Mouse (Mus musculus) kidney, embryonic 14.5 days (tissue): ENCODE data around the gene Erg. TPM values are rescaled to one million over a fixed set of nuclear protein-coding genes. Genes with fewer than 3 reads are reported as not detected.

ENCODE experiments used
- ATAC-seq: fragments of 200-750 bp; cut with Nextera tagmentation; 2 replicates; pipeline ENCODE4 v1.8.0; 2017; ENCODE audit warnings: moderate number of reproducible peaks, mild to moderate bottlenecking, moderate TSS enrichment, moderate library complexity; ENCODE audit not compliant: low FRiP score, low TSS enrichment
- H3K27ac ChIP-seq: fragments of 300-500 bp; sonication (generic); 2 replicates; pipeline ENCODE4 v1.5.1; 2014; ENCODE audit warnings: low read depth, mild to moderate bottlenecking, low read length, moderate library complexity, mixed read lengths
- H3K27me3 ChIP-seq: fragments of 300-500 bp; sonication (generic); 2 replicates; pipeline ENCODE4 v1.6.1; 2014; ENCODE audit warnings: mild to moderate bottlenecking, low read length; ENCODE audit not compliant: control insufficient read depth, insufficient read depth
- H3K36me3 ChIP-seq: fragments of 300-500 bp; sonication (generic); 2 replicates; pipeline ENCODE4 v1.6.1; 2014; ENCODE audit warnings: low read length, mixed read lengths; ENCODE audit not compliant: control insufficient read depth, insufficient read depth
- H3K4me1 ChIP-seq: fragments of 300-500 bp; sonication (generic); 2 replicates; pipeline ENCODE4 v1.6.1; 2014; ENCODE audit warnings: low read length, mixed read lengths; ENCODE audit not compliant: control insufficient read depth, insufficient read depth
- H3K4me2 ChIP-seq: fragments of 300-500 bp; sonication (generic); replicated peaks from 2 replicates; pipeline ENCODE4 v1.6.1; 2014; ENCODE audit warnings: low read depth, mild to moderate bottlenecking, low read length
- H3K4me3 ChIP-seq: fragments of 300-500 bp; sonication (generic); 2 replicates; pipeline ENCODE4 v1.5.1; 2014; ENCODE audit warnings: mild to moderate bottlenecking, low read length
- H3K9ac ChIP-seq: fragments of 300-500 bp; sonication (generic); 2 replicates; pipeline ENCODE4 v1.6.1; 2014; ENCODE audit warnings: low read depth, mild to moderate bottlenecking, low read length, moderate library complexity
- H3K9me3 ChIP-seq: fragments of 300-500 bp; sonication (generic); 2 replicates; pipeline ENCODE4 v1.6.1; 2016; ENCODE audit warnings: low read length; ENCODE audit not compliant: control insufficient read depth
- WGBS: fragments of 180-500 bp; shearing (Covaris S2); extraction: QIAGEN DNeasy Blood & Tissue Kit; methylation state at CpG from one replicate; pipeline ENCODE4 v1.1.7; 2014; 5-methylcytosine and 5-hydroxymethylcytosine counted together
- polyA plus RNA-seq: library from polyadenylated mRNA; unstranded; fragments of >200 nt; fragmentation: Nextera tagmentation; extraction: Ambion mirVana; gene quantifications from 2 replicates; pipeline ENCODE4 v1.2.1, GENCODE M21; 2014

Gene Erg
- polyA plus RNA-seq, 1 experiment from 2014 or later: 6.0 TPM

DNA sequence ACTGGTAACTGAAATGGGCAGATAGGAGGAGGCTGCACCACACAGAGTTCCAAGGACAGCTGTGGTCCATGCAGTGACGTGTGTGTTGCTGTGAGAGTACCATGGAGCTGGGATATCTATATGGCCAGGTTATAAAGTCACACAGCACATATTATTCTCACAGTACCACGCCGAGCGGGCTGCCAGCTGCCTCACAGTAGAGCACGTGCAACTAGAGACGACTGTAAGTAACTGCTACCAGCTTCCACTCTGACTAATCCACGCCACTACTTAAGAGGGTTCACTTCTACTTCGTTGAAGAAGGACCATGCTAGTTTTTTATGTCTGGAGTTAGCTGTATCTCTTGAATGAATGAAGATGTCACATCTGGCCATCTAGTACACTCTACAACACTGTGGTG is 66.9 kb downstream of the Erg start:
- no peak overlapping the region for H3K9ac ChIP-seq
- no peak overlapping the region for H3K4me2 ChIP-seq
- H3K36me3 ChIP-seq: no peaks in the 10 kb centered on the region
- 84% methylated on average over 8 of the region's 8 CpGs for WGBS
- no peaks in the 10 kb centered on the region for H3K4me1 ChIP-seq
- no peaks in the 10 kb centered on the region for H3K27me3 ChIP-seq
- H3K9me3 ChIP-seq: no peaks in the 10 kb centered on the region
- no peak overlapping the region for H3K27ac ChIP-seq
- H3K4me3 ChIP-seq: no peak overlapping the region
- no peak for ATAC-seq

DNA sequence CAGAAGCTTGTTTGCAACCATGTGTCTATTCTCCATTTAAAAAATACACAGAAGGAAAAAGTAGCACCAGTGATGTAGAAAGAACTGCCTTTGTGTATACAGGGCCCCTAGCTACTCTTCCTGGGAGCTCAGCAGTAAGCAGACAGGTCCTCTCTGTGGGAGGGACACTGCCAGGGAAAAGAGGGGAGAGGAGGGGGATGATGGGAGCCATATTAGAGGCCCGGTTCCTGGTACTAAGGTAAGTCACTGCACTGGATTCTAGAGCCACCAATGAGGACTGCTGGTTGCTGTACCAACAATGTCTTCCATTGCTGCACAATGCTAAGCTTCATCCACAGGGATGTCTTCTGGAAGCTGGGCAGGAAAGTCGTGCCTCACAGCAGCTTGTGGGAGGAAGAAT is 80.3 kb downstream of the Erg start:
- Histone ChIP-seq H3K4me3 (no peak overlapping the region), H3K36me3 (no peaks in the 10 kb centered on the region), H3K9ac (no peak overlapping the region), H3K4me1 (no peaks in the 10 kb centered on the region), H3K4me2 (no peak overlapping the region), H3K9me3 (no peaks in the 10 kb centered on the region), H3K27ac (no peak overlapping the region), H3K27me3 (no peaks in the 10 kb centered on the region)
- 55% methylated on average over 2 of the region's 2 CpGs for WGBS
- ATAC-seq: no peak

DNA sequence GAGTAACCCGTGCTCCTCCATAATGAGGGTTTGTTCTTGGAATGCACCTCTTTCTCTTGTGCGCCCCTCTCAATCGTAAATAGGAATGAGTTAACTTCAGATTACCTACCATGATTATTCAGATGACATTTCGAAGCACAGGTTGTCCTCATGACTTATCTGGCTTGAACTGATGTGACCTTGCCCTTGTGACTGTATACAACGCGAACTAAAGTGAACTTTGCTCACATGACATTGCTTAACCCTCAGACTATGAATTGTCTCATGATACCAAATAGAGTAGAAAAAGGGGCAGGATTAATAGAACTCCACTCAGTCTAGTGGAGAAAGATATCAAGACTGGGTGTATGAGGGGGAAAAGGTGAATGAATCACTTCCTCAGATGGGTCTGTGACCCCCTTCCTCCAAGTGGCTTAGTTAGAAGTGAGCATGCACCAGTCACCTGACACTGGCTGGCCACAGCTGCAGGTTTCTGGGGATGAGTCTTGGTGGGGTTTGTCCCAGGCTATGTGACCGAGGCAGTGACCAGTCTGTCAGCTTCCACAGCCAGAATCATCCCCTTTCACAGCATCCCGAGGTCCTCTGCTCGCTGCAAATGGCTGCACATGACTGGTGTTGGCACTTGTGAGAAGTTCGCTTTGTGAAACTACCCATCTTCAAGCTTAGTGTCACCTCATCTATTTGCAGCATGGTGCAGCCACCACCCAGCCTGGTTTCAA is 89.7 kb downstream of the Erg start:
- Histone ChIP-seq H3K9ac (no peak overlapping the region), H3K4me2 (no peak overlapping the region), H3K27me3 (no peaks in the 10 kb centered on the region), H3K36me3 (no peaks in the 10 kb centered on the region), H3K4me1 (no peaks in the 10 kb centered on the region), H3K9me3 (no peaks in the 10 kb centered on the region), H3K27ac (no peak overlapping the region), H3K4me3 (no peak overlapping the region)
- WGBS: 89% methylated on average over 10 of the region's 10 CpGs
- ATAC-seq: no peak

DNA sequence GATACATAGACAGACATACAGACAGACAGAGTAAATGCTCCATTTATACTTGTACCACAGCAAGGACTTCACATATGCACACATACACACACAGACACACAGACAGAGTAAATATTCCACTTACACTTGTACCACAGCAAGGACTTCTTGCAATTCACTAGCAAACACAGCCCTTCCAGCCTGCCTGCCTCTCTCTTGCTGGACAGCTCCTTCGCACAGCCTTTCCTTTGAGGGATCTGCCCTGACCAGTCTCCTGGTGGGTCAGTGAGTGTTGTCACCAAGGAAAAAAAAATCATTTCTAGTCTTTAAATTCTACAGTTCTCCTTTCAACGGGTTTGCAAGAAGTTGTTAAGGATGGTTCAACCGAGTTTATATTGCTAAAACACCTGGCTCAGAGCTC is 92.3 kb downstream of the Erg start:
- no peak for ATAC-seq
- WGBS: 49% methylated on average over 3 of the region's 3 CpGs
- no peaks in the 10 kb centered on the region for H3K36me3 ChIP-seq
- no peaks in the 10 kb centered on the region for H3K9me3 ChIP-seq
- H3K4me2 ChIP-seq: no peak overlapping the region
- H3K27me3 ChIP-seq: no peaks in the 10 kb centered on the region
- H3K9ac ChIP-seq: no peak overlapping the region
- H3K27ac ChIP-seq: no peak overlapping the region
- H3K4me1 ChIP-seq: no peaks in the 10 kb centered on the region
- H3K4me3 ChIP-seq: no peak overlapping the region

DNA sequence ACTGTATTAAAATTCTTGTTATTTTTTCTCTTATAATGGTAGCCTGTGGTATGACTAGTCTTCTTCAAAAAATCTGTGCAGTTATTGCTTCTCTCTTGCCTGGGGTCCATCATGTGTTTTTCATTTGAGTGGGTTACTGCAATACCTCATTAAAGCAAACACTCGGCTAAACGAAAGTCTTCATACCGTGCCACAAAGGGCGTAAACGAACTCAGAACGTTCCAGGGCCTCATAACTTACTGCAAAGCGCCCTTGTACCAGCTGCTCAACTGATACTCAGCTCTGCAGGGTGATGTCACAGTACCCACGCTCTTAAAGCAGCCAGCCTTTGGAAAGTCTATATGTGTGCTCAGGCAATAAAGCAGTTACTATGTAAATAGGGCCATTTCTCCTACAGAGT is 93.1 kb downstream of the Erg start:
- Histone ChIP-seq H3K27ac (no peak overlapping the region), H3K4me2 (no peak overlapping the region), H3K4me3 (no peak overlapping the region), H3K9me3 (no peaks in the 10 kb centered on the region), H3K4me1 (no peaks in the 10 kb centered on the region), H3K27me3 (no peaks in the 10 kb centered on the region), H3K36me3 (no peaks in the 10 kb centered on the region), H3K9ac (no peak overlapping the region)
- ATAC-seq: no peak
- WGBS: 80% methylated on average over 8 of the region's 8 CpGs

DNA sequence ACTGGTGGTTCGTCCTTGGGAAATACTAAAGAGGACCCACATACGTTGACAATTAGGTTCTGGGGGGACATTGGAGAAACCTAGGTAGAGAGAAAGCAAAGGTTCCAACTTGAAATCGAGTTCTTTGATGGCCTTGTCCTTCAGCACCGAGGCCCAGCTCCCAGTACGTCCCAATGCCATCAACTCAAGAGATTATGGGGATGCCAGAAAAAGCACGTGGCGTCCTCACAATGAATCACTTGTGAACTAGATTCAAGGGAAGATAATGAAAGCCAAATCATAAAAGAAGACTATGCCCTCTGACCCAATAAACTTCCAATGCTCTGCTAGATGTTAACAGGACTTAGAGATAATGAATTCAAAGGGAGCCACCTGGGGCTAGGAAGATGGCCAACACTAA is 94.2 kb downstream of the Erg start:
- no peaks in the 10 kb centered on the region for H3K27me3 ChIP-seq
- WGBS: 90% methylated on average over 7 of the region's 7 CpGs
- no peaks in the 10 kb centered on the region for H3K36me3 ChIP-seq
- no peak overlapping the region for H3K9ac ChIP-seq
- H3K4me3 ChIP-seq: no peak overlapping the region
- H3K4me2 ChIP-seq: no peak overlapping the region
- no peak for ATAC-seq
- H3K4me1 ChIP-seq: no peaks in the 10 kb centered on the region
- no peaks in the 10 kb centered on the region for H3K9me3 ChIP-seq
- H3K27ac ChIP-seq: no peak overlapping the region

DNA sequence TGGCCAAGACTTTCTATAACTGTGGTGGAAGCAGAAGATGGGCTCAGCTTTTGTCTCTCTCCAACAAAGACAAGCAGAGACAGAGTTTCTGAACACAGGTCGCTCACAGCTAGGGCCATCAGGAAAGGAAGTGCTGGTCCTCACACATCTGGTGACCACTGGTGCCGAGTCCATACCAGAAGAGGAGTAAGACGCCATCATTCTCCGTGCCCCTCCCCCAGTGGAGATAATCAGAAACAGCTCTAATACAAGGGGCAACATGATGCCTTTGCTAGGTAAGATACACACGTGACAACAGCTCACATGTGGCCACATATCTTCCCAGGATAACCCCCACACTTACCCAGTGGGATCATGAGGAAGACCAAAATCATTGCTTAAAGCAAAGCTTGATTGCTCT is 96.0 kb downstream of the Erg start:
- H3K27ac ChIP-seq: no peak overlapping the region
- no peaks in the 10 kb centered on the region for H3K9me3 ChIP-seq
- H3K4me2 ChIP-seq: no peak overlapping the region
- H3K4me3 ChIP-seq: no peak overlapping the region
- H3K4me1 ChIP-seq: no peaks in the 10 kb centered on the region
- H3K36me3 ChIP-seq: no peaks in the 10 kb centered on the region
- ATAC-seq: no peak
- 75% methylated on average over 5 of the region's 5 CpGs for WGBS
- no peaks in the 10 kb centered on the region for H3K27me3 ChIP-seq
- no peak overlapping the region for H3K9ac ChIP-seq

DNA sequence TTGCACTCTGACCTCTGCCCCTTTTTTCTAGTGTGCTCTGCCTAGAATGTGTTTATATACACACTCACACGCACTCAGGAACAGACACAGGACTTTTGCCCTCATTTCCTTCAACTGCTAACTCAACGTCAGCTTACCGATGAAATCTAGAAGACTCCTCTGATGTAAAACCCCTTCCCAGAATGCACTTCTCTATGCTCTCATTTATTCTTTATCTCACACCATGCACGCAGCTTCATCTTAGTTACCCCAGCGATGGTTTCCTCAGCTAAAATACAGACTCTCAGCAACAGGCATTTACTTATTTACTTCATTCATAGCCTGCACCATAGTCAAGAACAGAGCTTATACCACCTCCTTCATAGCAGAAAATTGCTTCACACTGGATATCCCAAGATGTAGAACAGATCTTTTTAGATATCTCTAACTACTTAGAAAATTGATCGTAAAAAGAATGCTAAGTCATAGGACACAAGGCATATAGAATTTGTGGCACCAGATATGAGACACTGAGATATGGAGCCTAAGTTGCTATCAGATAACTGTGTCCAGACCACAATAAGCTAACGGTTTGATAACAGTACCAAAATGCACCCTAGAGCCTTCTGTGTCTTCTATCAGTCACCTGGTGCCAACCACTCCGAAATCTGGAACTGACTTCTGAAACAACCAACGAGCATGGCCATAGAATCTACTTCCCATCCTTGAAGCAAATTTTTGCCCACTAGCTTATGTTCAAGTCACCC is 98.6 kb downstream of the Erg start:
- WGBS: 71% methylated on average over 9 of the region's 9 CpGs
- Histone ChIP-seq H3K27me3 (no peaks in the 10 kb centered on the region), H3K27ac (no peak overlapping the region), H3K4me2 (no peak overlapping the region), H3K9ac (no peak overlapping the region), H3K4me1 (no peaks in the 10 kb centered on the region), H3K9me3 (no peaks in the 10 kb centered on the region), H3K4me3 (no peak overlapping the region), H3K36me3 (no peaks in the 10 kb centered on the region)
- no peak for ATAC-seq

DNA sequence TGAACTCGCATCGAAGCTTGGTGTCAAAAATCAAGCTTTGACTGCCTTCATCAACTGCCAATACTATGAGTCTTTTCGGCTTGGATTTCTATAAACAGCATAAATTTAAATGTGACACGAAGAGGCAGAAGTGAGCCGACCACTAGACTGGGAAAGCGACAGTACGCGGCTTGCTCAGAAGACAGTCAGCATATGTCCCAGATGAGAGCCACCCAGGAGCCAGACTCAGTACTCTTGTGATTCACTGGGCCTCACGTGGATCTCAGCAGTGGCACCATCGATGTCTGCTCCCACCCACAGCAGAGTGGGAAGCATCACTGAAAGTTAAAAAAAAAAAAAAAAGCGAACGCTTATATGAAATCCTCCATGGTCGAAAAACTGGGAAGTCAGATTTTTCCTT is 105.2 kb downstream of the Erg start:
- WGBS: 86% methylated on average over 13 of the region's 13 CpGs
- Histone ChIP-seq H3K27me3 (no peaks in the 10 kb centered on the region), H3K4me1 (no peaks in the 10 kb centered on the region), H3K9me3 (no peaks in the 10 kb centered on the region), H3K9ac (no peak overlapping the region), H3K27ac (no peak overlapping the region), H3K4me2 (no peak overlapping the region), H3K4me3 (no peak overlapping the region), H3K36me3 (no peaks in the 10 kb centered on the region)
- no peak for ATAC-seq
